Mouse (Mus musculus) thymus, adult 2 months (tissue): ENCODE data around the gene Etv6. TPM values are rescaled to one million over a fixed set of nuclear protein-coding genes. Genes with fewer than 3 reads are reported as not detected.
A peak's percentile ranks its signal among the peaks of the same experiment; 100 is the strongest.

Source experiments
- DNase-seq: peaks from one replicate; pipeline ENCODE4 v3.0.0; 2021
- H3K27ac ChIP-seq: fragments of 200-500 bp; 2 replicates; pipeline ENCODE4 v1.5.1; 2012; ENCODE audit warnings: low read length, control low read depth; ENCODE audit not compliant: control insufficient read depth, insufficient read depth
- H3K27me3 ChIP-seq: fragments of 200-500 bp; 2 replicates; pipeline ENCODE4 v1.6.1; 2012; ENCODE audit warnings: mild to moderate bottlenecking, low read length, moderate library complexity, mixed read lengths; ENCODE audit not compliant: control insufficient read depth, insufficient read depth
- H3K36me3 ChIP-seq: fragments of 200-500 bp; 2 replicates; pipeline ENCODE4 v1.6.1; 2012; ENCODE audit warnings: mild to moderate bottlenecking, low read length, moderate library complexity; ENCODE audit not compliant: control insufficient read depth, insufficient read depth
- H3K4me1 ChIP-seq: fragments of 200-500 bp; replicated peaks from 2 replicates; pipeline ENCODE4 v1.6.1; 2012; ENCODE audit warnings: low read length; ENCODE audit not compliant: control insufficient read depth, insufficient read depth
- H3K4me3 ChIP-seq: fragments of 200-500 bp; 2 replicates; pipeline ENCODE4 v1.5.1; 2012; ENCODE audit warnings: mild to moderate bottlenecking, low read length, control low read depth, moderate library complexity; ENCODE audit not compliant: control insufficient read depth, insufficient read depth
- CTCF ChIP-seq: fragments of 200-500 bp; IDR thresholded peaks from 2 replicates; pipeline ENCODE4 v1.5.1; 2012; ENCODE audit warnings: mild to moderate bottlenecking, control low read depth, low read length, moderate library complexity, borderline replicate concordance; ENCODE audit not compliant: control insufficient read depth, poor library complexity, insufficient read depth; ENCODE audit errors: extremely low read depth
- POLR2A ChIP-seq: fragments of 200-500 bp; IDR thresholded peaks from 2 replicates; pipeline ENCODE4 v1.6.1; 2012; ENCODE audit warnings: mild to moderate bottlenecking, low read length, control low read depth, moderate library complexity; ENCODE audit not compliant: control insufficient read depth, poor library complexity, insufficient read depth; ENCODE audit errors: extremely low read depth
- WGBS: fragments of 180-500 bp; shearing (Covaris S2); methylation state at CpG from one replicate; pipeline ENCODE4 v1.1.7; 2018; 5-methylcytosine and 5-hydroxymethylcytosine counted together
- polyA plus RNA-seq: library from polyadenylated mRNA; depleted of rRNA; stranded (reverse); fragments of >200 nt; gene quantifications from 2 replicates; pipeline ENCODE4 v1.2.3, GENCODE M21; 2012

The Etv6 gene
- polyA plus RNA-seq, 1 experiment, result 43.8 TPM

GRCm38 (mm10) chr6:134188719-134189118 lies 153.2 kb downstream of the Etv6 start:
- H3K4me1 ChIP-seq, result peaks cover 41% of the 10 kb centered on the region
- no peak overlapping the region for H3K27ac ChIP-seq
- no peak for DNase-seq
- no peak for TF ChIP-seq POLR2A
- TF ChIP-seq CTCF, result no peak
- no peak overlapping the region for H3K4me3 ChIP-seq
- H3K36me3 ChIP-seq, result no peaks in the 10 kb centered on the region
- H3K27me3 ChIP-seq, result no peaks in the 10 kb centered on the region
- 64% methylated on average over 3 of the region's 3 CpGs for WGBS

GRCm38 (mm10) chr6:134189174-134189573 lies 153.7 kb downstream of the Etv6 start:
- Histone ChIP-seq H3K4me3 (no peak overlapping the region), H3K4me1 (peaks cover 36% of the 10 kb centered on the region), H3K27ac (no peak overlapping the region), H3K27me3 (no peaks in the 10 kb centered on the region), H3K36me3 (no peaks in the 10 kb centered on the region)
- no peak for TF ChIP-seq POLR2A
- TF ChIP-seq CTCF, result no peak
- WGBS, result 22% methylated on average over 5 of the region's 5 CpGs
- no peak for DNase-seq

- H3K4me1 ChIP-seq, result peaks cover 32% of the 10 kb centered on the region
- H3K36me3 ChIP-seq, result no peaks in the 10 kb centered on the region
- TF ChIP-seq CTCF, result no peak
- TF ChIP-seq POLR2A, result no peak
- peak overlapping the region; percentile 36; the same call in 1 of the 2 replicates for H3K27ac ChIP-seq
- H3K27me3 ChIP-seq, result no peaks in the 10 kb centered on the region
- no peak overlapping the region for H3K4me3 ChIP-seq
- WGBS, result 13% methylated on average over 7 of the region's 7 CpGs
- peak; percentile 50 for DNase-seq
Observed at GRCm38 (mm10) chr6:134189575-134190132, 154.2 kb downstream of the Etv6 start.

GRCm38 (mm10) chr6:134190597-134191278 lies 155.2 kb downstream of the Etv6 start:
- no peaks in the 10 kb centered on the region for H3K36me3 ChIP-seq
- H3K27me3 ChIP-seq, result no peaks in the 10 kb centered on the region
- no peak for DNase-seq
- no peak for TF ChIP-seq POLR2A
- TF ChIP-seq CTCF, result no peak
- no peak overlapping the region for H3K4me3 ChIP-seq
- H3K4me1 ChIP-seq, result peaks cover 28% of the 10 kb centered on the region
- no peak overlapping the region for H3K27ac ChIP-seq
- 96% methylated on average over 7 of the region's 7 CpGs for WGBS

GRCm38 (mm10) chr6:134192710-134193109 lies 157.2 kb downstream of the Etv6 start:
- H3K4me3 ChIP-seq, result no peak overlapping the region
- H3K27me3 ChIP-seq, result no peaks in the 10 kb centered on the region
- no peak for TF ChIP-seq CTCF
- TF ChIP-seq POLR2A, result no peak
- DNase-seq, result no peak
- peaks cover 15% of the 10 kb centered on the region for H3K4me1 ChIP-seq
- no peaks in the 10 kb centered on the region for H3K36me3 ChIP-seq
- H3K27ac ChIP-seq, result no peak overlapping the region

- Histone ChIP-seq H3K27me3 (no peaks in the 10 kb centered on the region), H3K4me3 (no peak overlapping the region), H3K4me1 (peaks cover 4% of the 10 kb centered on the region; the same call in 1 of the 2 replicates), H3K36me3 (no peaks in the 10 kb centered on the region), H3K27ac (no peak overlapping the region)
- WGBS, result 30% methylated on average over 1 of the region's 1 CpGs
- no peak for DNase-seq
- no peak for TF ChIP-seq POLR2A
- no peak for TF ChIP-seq CTCF
Observed at GRCm38 (mm10) chr6:134199895-134200294, 164.4 kb downstream of the Etv6 start.
